Mouse (Mus musculus) T-helper 1 cell (primary cell): Measurements from ENCODE around the gene Ccr2.
"Not testable (repeated sequence)": the region's sequence is repeated elsewhere in the genome, so short reads cannot be mapped to it uniquely, and the experiment has no call there.

Experiments
- in situ Hi-C: fragments of 300-600 bp; cut with MboI, MseI; formaldehyde crosslinking; loops from one replicate; pipeline ENCODE4 v1.15.1; 2025; ENCODE audit warnings: high pct_unique_total_duplicates

Ccr2 gene

DNA sequence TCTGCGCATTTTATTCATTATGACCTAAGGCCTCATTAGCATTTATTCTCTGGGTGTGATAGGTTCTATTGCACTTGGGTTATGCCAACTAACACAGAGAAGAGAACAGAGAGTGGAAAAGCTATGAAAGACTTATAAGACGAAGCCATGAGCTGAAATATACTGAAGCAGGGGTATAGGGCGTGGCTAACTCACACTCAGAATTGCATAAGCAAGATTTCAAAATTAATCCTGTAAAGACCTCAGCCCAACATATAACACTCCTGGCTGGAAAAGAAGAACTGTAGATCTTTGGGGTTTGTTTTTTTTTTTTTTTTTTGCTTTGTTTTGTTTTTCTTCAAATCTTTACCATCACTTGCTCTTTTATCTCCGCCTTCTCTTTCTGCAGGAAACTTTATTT is at the start of gene Ccr2:
Gene Ccr2, plus strand, starts transcription at position 228 of the 400 bp plus-strand sequence.
- in situ Hi-C loops: no loop called here

DNA sequence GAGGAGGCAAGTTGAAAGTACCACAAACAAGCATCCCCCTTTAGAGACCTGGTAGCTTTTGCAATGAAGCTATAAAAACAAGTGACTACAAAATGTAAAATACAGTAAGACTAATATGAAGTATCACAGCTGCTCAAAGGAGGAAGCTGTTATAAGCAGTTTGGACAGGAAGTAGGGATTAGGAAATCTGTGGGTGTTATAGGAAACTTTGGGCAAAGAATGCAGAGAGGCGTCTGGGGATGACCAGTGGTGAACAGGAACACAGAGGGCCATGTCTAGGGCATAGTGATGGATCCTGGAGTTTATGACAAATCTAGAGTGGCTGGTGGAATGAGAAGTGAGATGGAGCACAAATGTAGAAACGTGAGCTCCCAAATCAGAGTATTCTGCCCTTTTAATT is 48.2 kb upstream of the Ccr2 start:
- in situ Hi-C loops: loop anchor here (5.0 kb wide), 1 partner anchor 104 kb away; no protein-coding TSS in a partner anchor

DNA sequence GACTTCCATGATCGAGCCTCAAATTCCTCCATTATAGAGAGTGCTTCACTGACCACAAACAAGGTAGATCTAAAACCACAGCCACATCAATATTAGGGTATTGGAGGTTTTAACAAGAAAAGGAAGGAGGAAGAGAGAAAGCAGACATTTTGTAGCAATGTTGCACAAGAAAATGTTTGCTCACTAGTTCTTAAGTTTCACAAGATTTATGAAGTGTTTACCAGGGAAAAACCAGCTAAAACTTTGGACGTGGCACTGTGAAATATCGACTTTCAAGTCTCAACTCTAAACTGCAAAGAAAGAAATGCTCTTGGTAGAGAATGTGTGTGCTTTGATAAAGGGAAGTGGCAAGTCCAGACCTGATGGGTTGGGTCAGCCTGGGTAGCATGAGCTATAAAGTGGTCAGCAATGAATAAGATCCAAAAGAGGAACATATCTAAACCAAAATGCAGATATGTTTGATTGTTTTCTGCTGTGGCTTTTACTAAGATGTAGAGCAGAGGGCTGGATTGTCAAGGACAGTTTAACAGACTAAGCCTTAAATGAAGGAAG is 45.5 kb upstream of the Ccr2 start:
- in situ Hi-C loops: no loop called here

DNA sequence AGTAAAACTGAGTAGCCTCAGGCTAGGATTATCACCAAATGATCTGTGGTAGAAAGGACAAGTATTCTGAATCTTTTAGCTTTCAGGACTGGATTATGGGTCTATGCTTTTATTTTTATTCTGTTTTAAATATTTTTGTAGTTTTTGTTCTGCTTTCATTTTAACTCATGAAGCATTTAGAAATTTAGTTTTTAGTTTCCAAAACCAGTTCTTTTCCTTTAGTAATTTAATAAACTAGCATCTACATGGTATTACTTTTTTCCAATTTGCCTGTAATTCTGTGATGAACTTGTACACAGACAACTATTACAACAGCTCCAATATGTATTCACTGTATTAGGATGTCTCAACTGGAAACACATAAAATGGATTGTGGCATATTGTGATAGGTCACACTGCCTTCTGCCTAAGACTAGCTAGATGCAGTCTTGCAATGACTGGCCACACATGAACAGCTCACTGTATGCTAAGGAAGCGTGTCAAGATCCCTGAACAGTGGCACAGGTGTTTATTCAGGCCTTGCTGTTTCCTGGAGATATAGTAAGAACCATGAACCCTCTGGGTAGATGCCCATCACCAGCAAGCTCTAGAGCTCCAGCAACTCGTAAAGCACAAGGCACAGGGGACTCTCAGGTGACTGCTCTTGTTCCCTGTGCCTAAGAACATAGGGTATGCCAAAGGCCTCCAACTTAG is 41.9 kb upstream of the Ccr2 start:
- in situ Hi-C loops: no loop called here

DNA sequence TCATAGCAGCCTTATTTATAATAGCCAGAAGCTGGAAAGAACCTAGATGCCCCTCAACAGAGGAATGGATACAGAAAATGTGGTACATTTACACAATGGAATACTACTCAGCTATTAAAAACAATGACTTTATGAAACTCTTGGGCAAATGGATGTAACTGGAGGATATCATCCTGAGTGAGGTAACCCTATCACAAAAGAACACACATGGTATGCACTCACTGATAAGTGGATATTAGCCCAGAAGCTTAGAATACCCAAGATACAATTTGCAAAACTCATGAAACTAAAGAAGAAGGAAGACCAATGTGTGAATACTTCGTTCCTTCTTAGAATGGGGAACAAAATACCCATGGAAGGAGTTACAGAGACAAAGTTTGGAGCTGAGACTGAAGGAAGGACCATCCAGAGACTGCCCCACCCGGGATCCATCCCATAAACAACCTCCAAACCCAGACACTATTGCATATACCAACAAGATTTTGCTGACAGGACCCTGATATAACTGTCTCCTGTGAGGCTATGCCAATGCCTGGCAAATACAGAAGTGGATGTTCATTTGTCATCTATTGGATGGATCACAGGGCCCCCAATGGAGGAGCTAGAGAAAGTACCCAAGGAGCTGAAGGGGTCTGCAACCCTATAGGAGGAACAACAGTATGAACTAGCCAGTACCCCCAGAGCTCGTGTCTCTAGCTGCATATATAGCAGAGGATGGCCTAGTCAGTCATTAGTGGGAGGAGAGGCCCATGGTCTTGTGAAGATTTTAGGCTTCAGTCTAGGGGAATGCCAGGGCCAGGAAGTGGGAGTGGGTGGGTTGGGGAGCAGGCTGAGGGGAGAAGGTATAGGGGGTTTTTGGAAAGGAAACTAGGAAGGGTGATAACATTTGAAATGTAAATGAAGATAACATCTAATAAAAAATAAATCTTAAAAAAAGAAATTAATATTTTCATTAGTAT is 40.0 kb upstream of the Ccr2 start:
- in situ Hi-C loops: not testable (repeated sequence)

DNA sequence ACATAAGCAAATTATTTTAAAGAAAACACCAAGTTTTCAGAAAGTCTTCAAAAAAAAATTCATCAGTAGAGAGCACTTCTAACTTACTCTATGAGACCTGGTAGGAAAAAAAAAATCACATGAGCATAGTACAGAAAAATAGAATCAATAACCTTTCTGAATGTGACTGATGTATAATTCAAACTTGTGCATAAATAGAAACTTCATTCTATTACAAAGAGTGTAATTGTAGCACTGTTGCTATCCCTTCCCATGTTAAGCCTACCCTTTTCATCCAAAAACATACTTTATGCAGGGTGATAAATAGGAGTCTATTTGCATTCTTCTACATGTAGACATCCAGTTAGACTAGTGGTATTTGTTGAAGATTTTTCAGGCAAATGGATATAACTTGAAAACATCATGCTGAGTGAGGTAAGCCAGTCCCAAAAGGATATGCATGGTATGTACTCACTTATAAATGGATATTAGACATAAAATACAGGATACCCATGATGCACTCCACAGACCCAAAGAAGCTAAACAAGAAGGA is 35.1 kb upstream of the Ccr2 start:
- in situ Hi-C loops: no loop called here

DNA sequence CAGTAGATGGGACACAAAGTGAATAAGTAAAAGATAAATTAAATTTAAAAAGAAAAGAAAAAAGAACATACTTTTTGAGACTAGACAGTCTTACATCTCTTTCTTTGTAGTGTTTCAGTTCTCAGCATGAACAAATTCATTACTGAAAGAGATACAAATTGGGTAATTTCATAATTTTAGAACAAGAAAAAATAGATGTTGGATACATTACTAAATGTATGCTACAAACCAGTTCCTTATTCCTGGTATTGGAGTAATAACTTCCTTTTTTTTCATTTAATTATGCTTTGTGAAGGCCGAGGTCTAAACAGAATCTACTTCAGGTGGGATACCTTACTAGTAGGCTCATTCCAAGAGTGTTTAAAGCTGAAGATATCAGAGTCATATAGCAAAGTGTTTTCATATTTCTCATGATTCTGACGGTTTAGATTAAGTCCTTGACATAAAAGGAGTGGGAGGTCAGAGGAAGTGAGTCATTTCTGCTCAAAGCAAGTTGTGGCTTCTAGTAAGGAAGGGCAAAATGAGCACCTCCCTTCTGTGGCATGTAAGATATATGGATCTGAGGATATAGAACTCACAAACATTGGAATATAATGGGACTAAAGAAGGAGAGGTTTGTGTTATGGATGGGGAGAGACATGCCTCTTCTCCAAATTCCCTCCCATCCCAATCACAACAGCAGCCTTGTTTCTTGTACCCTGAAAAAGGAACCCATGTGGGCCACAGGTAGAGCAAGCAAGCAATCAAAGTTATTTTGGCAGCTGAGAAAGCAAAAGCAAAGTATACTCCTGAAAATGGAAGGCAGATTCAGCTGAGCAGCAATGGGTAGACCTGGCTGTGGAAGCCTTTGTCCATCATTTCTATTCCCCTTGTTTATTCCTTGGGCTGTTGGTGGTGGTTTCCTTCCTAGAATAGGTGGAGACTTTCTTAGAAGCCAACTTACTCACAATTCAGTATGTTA is 33.4 kb upstream of the Ccr2 start:
- in situ Hi-C loops: no loop called here

DNA sequence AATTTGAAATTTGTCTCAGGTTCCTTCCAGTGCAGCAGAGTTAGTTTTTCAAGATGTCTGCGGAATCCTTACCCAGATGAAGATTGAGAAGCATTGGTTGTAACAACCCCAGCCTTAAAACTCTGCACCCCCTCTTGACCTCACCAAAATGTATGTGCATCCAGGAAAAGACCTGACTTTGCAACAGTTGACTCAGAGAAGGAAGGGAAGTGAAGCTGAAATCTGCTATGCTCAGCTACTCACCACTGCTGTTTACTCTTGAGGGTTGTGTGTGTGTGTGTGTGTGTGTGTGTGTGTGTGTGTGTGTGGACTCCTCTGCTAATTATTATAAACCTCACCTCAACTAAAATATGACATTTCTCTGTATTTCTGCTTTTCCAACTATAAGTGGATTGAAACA is 30.2 kb upstream of the Ccr2 start:
- in situ Hi-C loops: loop anchor here (10.0 kb wide), 2 partner anchors 147 to 537 kb away; no protein-coding TSS in a partner anchor

DNA sequence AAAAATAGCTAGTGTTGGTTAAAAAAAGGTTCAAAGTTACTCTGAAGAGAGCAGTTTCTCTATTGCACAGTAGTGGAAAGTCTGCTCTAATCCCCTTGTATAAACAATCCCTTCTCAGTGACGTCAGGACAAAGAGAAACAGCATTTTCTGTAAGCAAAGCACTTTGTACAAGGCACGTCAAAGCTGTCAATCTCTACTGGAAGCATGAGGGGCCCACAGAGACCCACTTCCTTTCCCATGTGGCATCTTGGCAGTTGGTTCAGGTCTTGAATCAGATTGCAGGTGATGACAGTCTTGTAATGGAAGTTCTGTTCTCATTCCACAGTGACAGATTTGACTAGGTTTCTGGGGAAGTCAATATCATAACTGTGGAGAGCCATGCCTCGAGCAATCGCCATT is 21.9 kb upstream of the Ccr2 start:
- in situ Hi-C loops: loop anchor here (10.0 kb wide), 2 partner anchors 155 to 545 kb away; no protein-coding TSS in a partner anchor

DNA sequence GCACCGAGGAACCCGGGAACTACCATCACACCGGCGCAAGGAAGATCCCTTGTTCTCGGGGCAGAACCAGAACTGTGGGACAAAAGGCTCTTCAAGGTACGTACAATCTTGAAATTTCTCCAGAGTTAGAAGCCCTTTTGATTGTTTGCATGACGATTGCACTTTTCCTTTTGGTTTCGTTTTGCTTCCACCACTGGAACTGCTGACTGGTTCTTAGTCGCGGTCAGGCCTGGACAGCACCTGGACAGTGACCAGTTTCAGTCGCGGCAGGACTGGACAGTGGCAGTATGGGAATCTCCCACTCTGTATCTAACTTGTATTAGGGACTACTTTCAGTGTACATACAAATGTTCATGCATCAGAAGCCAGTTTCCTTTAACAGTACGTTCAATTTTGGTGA is 21.3 kb upstream of the Ccr2 start:
- in situ Hi-C loops: not testable (repeated sequence)

DNA sequence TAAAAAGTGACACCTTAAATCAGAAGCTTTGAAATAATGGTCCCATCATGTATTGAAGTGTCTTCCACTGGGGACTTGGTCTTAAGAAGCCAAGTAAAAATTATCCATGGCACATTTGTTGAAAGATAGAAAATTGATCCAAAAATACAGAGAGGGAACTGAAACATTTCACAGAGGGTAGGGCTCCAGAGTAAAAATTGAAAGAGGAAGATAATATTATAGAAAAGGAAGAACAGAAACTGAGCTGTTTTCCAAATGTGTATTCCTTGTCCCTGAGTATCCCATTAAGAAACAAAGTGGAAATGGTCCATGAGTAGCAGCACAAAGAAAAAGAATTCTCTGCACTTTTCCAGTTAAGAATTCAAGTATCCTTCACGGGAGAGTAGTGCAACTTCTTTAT is 11.3 kb upstream of the Ccr2 start:
- in situ Hi-C loops: no loop called here

DNA sequence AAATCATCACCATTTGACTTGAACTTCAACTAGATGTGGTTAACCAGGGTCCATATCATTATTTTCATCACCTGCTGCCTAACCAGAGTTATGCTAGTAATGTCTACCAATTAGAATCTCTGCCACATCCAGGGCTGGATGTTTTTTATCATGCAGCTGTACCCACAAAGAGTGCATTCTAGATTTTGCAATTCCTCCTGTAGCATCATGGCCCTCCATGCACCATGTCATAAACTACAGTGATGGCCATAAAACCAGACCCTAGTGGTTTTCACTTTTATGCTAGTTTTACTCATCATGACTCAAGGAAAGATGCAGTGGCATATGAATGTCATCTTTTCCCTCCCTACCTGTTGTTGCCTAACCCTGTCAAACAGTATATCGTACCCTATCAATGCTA is 2.6 kb upstream of the Ccr2 start:
- in situ Hi-C loops: no loop called here

DNA sequence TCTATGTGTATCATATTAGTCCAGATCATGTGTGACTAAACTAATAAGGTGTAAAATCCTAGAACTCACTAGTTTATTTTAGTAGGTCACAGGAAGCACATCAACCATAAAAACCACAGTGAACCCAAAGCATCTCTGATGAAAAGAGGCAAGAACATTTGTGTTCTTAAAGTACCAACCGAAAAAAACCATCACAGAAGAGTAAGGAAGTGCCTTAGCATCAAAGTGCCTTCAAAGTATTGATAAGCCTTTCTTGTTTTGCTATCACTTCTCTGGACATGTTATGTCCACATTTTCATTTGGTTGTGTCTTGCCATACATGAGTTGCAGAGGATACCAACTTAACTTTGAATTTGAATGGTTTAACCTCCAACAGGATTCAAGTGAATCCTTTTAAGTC is 1.4 kb upstream of the Ccr2 start:
- in situ Hi-C loops: no loop called here

DNA sequence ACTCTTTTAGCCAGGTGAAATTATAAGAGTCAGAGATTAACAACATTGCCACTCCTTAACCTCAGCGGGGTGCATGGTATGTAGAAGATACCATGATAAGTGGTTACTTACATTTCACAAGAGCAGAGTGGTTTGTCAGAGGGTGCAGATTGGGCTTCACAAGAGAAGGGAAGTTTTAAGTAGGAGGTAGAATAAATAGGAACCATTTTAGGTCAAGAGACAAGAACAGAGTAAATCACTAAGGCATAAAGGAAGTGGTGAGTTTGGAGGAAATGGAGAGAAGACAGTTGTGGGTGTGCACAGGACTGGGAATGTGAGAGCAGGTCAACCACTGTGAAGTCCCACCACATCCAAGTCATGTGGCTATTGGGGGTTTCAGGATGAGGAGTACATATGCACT is 1.4 kb downstream of the Ccr2 start:
- in situ Hi-C loops: no loop called here

DNA sequence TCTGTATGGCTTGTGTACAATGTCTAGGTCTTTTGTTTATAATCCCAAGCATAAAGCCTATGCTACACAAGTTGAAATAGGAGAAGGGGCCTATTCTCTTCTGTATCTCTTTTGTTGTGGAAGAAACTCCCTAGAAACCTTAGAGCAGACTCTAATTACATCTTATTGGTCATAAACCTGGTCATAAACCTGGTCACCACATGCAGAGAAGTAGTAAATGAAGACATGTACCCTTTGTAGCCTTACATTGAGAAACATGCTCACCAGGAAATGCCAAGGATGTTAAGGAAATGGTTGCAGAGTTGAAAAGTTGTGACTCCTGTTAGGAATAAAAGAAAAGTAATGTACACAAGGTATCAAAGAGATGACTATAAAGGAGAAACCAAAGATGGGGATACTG is 3.4 kb downstream of the Ccr2 start:
- in situ Hi-C loops: no loop called here

DNA sequence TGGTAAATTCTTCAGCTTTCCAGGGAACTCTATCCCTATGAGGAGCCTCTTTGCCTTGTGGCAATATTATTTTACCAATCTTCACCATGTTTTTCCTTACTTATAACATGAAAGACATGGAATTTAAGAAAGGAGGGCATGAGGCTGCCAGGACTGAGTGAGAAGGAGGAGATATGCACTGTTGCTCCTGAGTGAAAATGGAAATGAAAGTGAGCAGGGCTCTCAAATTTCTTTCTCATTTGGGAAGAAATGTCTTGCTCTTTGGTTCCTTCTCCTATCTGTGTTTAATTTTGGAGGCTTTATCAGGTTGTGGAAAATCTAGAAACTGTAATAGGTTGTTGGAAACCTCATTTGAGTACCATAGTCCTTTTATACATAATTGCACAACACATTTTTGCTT is 5.5 kb downstream of the Ccr2 start:
- in situ Hi-C loops: no loop called here

DNA sequence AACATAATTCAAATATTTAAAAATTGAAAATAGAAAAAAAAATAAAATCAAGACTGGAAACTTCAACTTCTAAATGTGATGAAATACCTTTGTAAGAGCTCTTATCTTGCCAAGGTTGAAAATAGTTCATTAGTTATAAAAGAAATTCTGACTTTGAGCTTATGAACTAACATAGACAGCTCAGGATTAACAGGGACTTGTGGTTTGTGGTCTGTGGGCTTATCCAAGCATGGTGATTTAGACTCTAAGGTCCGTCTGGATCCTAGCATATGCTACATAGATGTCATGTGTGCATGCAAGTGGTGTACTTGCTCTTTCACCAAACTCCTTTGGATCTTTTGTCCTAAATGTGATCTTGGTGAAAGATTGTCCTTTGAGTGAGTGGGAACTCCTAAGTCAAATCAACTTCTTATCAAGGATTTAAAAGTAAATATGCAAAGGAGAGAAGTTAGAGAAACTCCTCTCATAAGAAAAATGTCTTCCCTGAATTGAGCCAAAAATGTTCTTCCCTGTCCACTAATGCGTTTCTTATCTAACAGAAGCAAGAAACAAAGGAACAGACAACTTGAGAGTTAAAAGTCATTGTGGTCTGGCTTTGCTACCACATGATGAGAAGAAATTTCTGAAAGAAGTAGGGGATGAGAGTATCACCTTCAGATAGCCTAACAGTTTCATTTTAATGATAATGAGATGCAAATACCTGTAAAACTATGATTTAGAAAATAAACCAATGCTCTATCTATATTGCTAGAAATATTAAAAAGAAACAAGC is 6.8 kb downstream of the Ccr2 start:
- in situ Hi-C loops: no loop called here

DNA sequence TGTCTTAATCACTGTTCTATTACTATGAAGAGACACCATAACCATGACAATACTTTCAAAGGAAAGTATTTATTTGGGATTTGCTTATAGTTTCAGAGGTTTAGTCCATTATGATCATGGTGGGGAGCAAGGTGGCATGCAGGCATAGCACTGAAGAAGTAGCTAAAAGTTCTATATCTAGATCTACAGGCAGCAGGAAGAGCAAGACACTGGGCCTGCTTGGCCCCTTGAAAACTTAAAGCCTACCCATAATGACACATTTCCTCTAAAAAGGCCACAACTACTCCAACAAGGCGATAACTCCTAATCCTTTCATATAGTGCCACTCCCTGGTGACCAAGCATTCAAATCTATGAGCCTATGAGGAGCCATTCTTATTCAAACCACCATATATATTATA is 10.2 kb downstream of the Ccr2 start:
- in situ Hi-C loops: no loop called here

DNA sequence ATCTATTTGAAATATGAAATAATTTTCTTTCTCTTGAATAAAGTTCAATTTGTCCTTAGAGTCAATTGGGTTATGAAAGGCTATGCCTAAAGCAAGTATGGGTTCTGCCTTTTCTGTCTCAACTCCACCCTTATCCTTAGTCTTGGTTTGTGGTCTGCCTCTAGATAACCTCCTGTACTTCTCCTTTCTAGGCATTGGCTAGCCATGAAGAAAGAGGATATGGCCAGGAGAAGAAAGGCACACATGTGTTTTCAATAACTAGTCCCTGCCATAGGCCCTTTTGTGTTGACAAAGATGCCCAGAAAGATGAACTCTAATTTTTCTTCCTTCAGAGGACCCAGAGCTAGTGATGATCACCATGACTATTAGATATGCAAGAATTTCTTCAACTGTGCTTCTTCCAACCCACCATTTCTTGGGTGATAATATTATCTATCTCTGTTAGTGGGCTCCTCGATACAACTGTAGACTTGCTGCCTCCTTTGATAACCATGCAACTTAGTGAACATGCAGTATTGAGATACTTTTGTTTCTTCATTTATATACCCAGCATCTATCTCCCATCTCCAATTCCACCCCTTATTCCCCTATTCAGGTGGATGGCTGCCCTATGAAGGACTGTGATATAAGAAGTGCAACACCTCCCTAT is 11.0 kb downstream of the Ccr2 start:
- in situ Hi-C loops: no loop called here

DNA sequence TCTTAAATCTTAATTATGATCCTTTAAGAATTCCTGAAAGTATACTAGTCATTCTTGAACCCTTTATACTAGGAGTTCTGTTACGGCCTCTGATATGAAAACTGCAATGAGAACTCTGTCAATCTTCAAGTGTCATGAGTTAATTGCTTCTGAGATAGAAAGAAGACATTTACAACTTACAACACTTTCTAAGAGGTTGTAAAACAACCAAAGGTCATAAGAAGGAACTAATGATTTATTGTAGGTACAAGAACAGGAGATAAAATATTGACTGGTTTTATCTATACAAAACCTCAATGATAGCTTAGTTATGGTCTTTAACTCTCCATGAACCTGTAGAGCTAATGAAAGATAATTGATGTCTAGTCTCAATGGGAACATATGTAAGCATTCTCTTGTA is 12.0 kb downstream of the Ccr2 start:
- in situ Hi-C loops: no loop called here
